In the genomic region with DNA sequence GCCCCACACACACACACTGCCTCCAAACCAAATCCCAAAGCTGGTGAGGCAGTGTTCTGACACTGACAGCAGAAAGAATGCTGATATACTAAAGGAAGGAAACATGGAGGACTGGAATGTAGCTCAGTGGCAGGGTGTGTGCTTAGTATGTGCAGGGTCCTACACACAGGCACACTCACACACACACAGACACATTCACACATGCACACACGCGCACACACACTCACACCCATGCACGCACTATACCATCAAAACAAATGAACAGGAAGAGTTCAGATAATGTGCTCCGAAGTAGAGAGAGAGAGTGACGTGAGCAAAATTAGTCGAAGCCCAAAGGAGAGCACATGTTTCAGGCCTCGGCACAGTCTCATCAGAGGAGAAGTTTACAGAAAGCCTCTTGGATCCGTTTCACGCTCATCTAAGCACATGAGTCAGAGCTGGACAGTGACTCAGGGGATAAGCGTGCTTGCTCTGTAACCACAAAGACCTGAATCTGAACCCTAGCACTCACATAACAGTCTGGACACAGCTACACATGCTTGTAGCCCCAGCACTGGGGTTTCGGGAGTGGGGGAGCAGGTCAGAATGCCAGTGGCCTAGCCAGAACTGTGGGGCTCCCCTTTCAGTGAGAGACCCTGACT, we compare ENCODE assay signal across 14 mouse cellular contexts.
DNase-seq lines count a peak whose midpoint lies in the region; ATAC-seq and TF ChIP-seq lines count a peak whose summit lies in the region.
"Had no signal": no experiment of that assay in that cellular context is flagged by ENCODE, and none has a peak within 500 bp of the region (broad histone marks: within the 10 kb centered on the region; RNA-seq: fewer than 3 reads in every experiment).

No protein-coding gene starts in this region.

- TF ChIP-seq CTCF in kidney, postnatal 0 days (IDR thresholded peaks at IDR 0.05; ENCODE audit: low read depth) = no peak
- TF ChIP-seq CTCF in cerebellum, adult 2 months (IDR thresholded peaks at IDR 0.05; ENCODE audit: borderline replicate concordance, insufficient read depth, low read depth, low read length) = no peak

- no peaks in the 10 kb centered on the region for H3K9me3 ChIP-seq in kidney, postnatal 0 days (replicated peaks; ENCODE audit: low read length)
- H3K9me3 ChIP-seq in limb, embryonic 14.5 days (ENCODE audit: control insufficient read depth, low read length) = no peaks in the 10 kb centered on the region
- H3K9me3 ChIP-seq: forebrain, embryonic 12.5 days; heart, embryonic 13.5 days had no signal

- TF ChIP-seq POLR2A in limb, embryonic 14.5 days (IDR thresholded peaks at IDR 0.05; ENCODE audit: borderline replicate concordance, extremely low read depth, insufficient read depth, insufficient read length) = no peak
- no peak for TF ChIP-seq POLR2A in cerebellum, adult 2 months (IDR thresholded peaks at IDR 0.05; ENCODE audit: borderline replicate concordance, insufficient read depth, low read length)

- H3K4me2 ChIP-seq in kidney, postnatal 0 days (ENCODE audit: low read length) = no peak overlapping the region
- H3K4me2 ChIP-seq in limb, embryonic 14.5 days (replicated peaks; ENCODE audit: low read depth, low read length, severe bottlenecking) = no peak overlapping the region
- H3K4me2 ChIP-seq: forebrain, embryonic 12.5 days; heart, embryonic 13.5 days had no signal

- H3K4me1 ChIP-seq in kidney, postnatal 0 days (replicated peaks; ENCODE audit: insufficient read depth, low read length) = no peaks in the 10 kb centered on the region
- peaks cover 5% of the 10 kb centered on the region; the same call in 1 of the 2 replicates for H3K4me1 ChIP-seq in limb, embryonic 14.5 days (ENCODE audit: control insufficient read depth, insufficient read depth, low read length)
- no peaks in the 10 kb centered on the region for H3K4me1 ChIP-seq in cerebellum, adult 2 months (ENCODE audit: control insufficient read depth, insufficient read depth, low read length)

- 68% methylated on average over 11 of the region's 11 CpGs for WGBS in kidney, postnatal 0 days
- WGBS in limb, embryonic 14.5 days = 77% methylated on average over 11 of the region's 11 CpGs
- 72% methylated on average over 11 of the region's 11 CpGs for WGBS in cerebellum, adult 2 months

- DNase-seq in adrenal gland, adult 2 months = peak; percentile 81
- DNase-seq in adrenal gland, adult 18-20 months (ENCODE audit: low spot score in 2 of 2) = no peak
- peak; percentile 50 for DNase-seq in kidney, postnatal 0 days (ENCODE audit: low spot score)
- no peak for DNase-seq in kidney, postnatal 25 days
- DNase-seq in adrenal gland, adult 8-10 months = peak; percentile 72
- DNase-seq in limb, embryonic 14.5 days (ENCODE audit: low spot score) = no peak
- DNase-seq in layer of hippocampus, postnatal 14 days (ENCODE audit: low spot score in 2 of 2) = no peak
- no peak for DNase-seq in cerebellum, adult 2 months
- DNase-seq: B cell, adult 2 months; cerebellum, adult 9-11 months; kidney, adult 8-10 months; liver had no signal

- no peak overlapping the region for H3K4me3 ChIP-seq in kidney, postnatal 0 days (replicated peaks; ENCODE audit: low read depth, low read length)
- H3K4me3 ChIP-seq in limb, embryonic 14.5 days (replicated peaks; ENCODE audit: low read length) = no peak overlapping the region
- no peak overlapping the region for H3K4me3 ChIP-seq in cerebellum, adult 2 months (replicated peaks; ENCODE audit: insufficient read depth, low read depth, low read length)
- H3K4me3 ChIP-seq: forebrain, embryonic 12.5 days; heart, embryonic 13.5 days had no signal

- no peak; the same call in 1 of the 2 replicates for ATAC-seq in kidney, postnatal 0 days (replicated peaks; ENCODE audit: low FRiP score, low read depth)
- ATAC-seq in limb, embryonic 14.5 days (ENCODE audit: low FRiP score, low read depth) = peak; percentile 9; the same call in 1 of the 2 replicates

- H3K27me3 ChIP-seq in kidney, postnatal 0 days (ENCODE audit: insufficient read depth, low read length) = no peaks in the 10 kb centered on the region
- no peaks in the 10 kb centered on the region for H3K27me3 ChIP-seq in limb, embryonic 14.5 days (ENCODE audit: control insufficient read depth, insufficient read depth, low read length)
- no peaks in the 10 kb centered on the region for H3K27me3 ChIP-seq in cerebellum, adult 2 months (ENCODE audit: control insufficient read depth, insufficient read depth, low read length)
- H3K27me3 ChIP-seq: forebrain, embryonic 12.5 days; heart, embryonic 13.5 days had no signal

- H3K27ac ChIP-seq in kidney, postnatal 0 days = no peak overlapping the region
- no peak overlapping the region for H3K27ac ChIP-seq in limb, embryonic 14.5 days (replicated peaks; ENCODE audit: low read depth, low read length)
- no peak overlapping the region for H3K27ac ChIP-seq in cerebellum, adult 2 months (ENCODE audit: insufficient read depth, low read length)
- H3K27ac ChIP-seq: forebrain, embryonic 12.5 days; heart, embryonic 13.5 days had no signal

- no peaks in the 10 kb centered on the region for H3K36me3 ChIP-seq in kidney, postnatal 0 days (ENCODE audit: insufficient read depth, low read length)
- H3K36me3 ChIP-seq in limb, embryonic 14.5 days (ENCODE audit: control insufficient read depth, insufficient read depth, low read length) = no peaks in the 10 kb centered on the region
- H3K36me3 ChIP-seq: forebrain, embryonic 12.5 days; heart, embryonic 13.5 days had no signal

- H3K9ac ChIP-seq in kidney, postnatal 0 days (ENCODE audit: low read depth, low read length) = no peak overlapping the region
- no peak overlapping the region for H3K9ac ChIP-seq in limb, embryonic 14.5 days (ENCODE audit: low read depth, low read length, severe bottlenecking)
- H3K9ac ChIP-seq: forebrain, embryonic 12.5 days; heart, embryonic 13.5 days had no signal

Comparison
In these comparisons a context has a peak if more than half of its experiments do, and no peak if none do; other contexts are left out.
1. DNase-seq: peak in adrenal gland, adult 2 months (single experiment), kidney, postnatal 0 days (single experiment) and adrenal gland, adult 8-10 months (single experiment); none in adrenal gland, adult 18-20 months (0 of 2), kidney, postnatal 25 days (0 of 2), limb, embryonic 14.5 days (single experiment), layer of hippocampus, postnatal 14 days (0 of 2) and cerebellum, adult 2 months (0 of 2).